Mouse (Mus musculus) testis, postnatal 14 days (tissue): ENCODE measurements around the gene Csrnp1.

Source experiments
- DNase-seq: peaks from one replicate; pipeline ENCODE4 v3.0.0; 2021; ENCODE audit warnings: low spot score

Csrnp1 gene

GRCm38 (mm10) chr9:119976704-119977556 lies 7.5 kb downstream of the Csrnp1 start:
- DNase-seq = no peak

- no peak for DNase-seq
These were observed 9.2 kb downstream of the Csrnp1 start for GRCm38 (mm10) chr9:119975286-119975685.

GRCm38 (mm10) chr9:119974609-119975008 lies 9.8 kb downstream of the Csrnp1 start:
- peak; percentile 65 for DNase-seq

GRCm38 (mm10) chr9:119973869-119974520 lies 10.5 kb downstream of the Csrnp1 start:
- peak; percentile 86 for DNase-seq

GRCm38 (mm10) chr9:119973281-119973680 lies 11.2 kb downstream of the Csrnp1 start:
- DNase-seq = no peak

- DNase-seq = no peak
These were observed 11.9 kb downstream of the Csrnp1 start for GRCm38 (mm10) chr9:119972582-119972981.

- no peak for DNase-seq
These were observed 12.3 kb downstream of the Csrnp1 start for GRCm38 (mm10) chr9:119972166-119972565.

GRCm38 (mm10) chr9:119970763-119971656 lies 13.4 kb downstream of the Csrnp1 start:
- no peak for DNase-seq

GRCm38 (mm10) chr9:119970221-119970620 lies 14.2 kb downstream of the Csrnp1 start:
- no peak for DNase-seq

GRCm38 (mm10) chr9:119969811-119970210 lies 14.6 kb downstream of the Csrnp1 start:
- DNase-seq = no peak

GRCm38 (mm10) chr9:119966221-119966910 lies 18.1 kb downstream of the Csrnp1 start:
- DNase-seq = no peak

GRCm38 (mm10) chr9:119965186-119965585 lies 19.3 kb downstream of the Csrnp1 start:
- no peak for DNase-seq

GRCm38 (mm10) chr9:119964206-119964605 lies 20.3 kb downstream of the Csrnp1 start:
- DNase-seq = no peak

GRCm38 (mm10) chr9:119962987-119963667 lies 21.3 kb downstream of the Csrnp1 start:
- DNase-seq = peak; percentile 56

- no peak for DNase-seq
These were observed 22.2 kb downstream of the Csrnp1 start for GRCm38 (mm10) chr9:119962216-119962615.

GRCm38 (mm10) chr9:119958835-119959234 lies 25.6 kb downstream of the Csrnp1 start:
- no peak for DNase-seq

GRCm38 (mm10) chr9:119951388-119951787 lies 33.1 kb downstream of the Csrnp1 start:
- DNase-seq = no peak

- DNase-seq = no peak
These were observed 34.0 kb downstream of the Csrnp1 start for GRCm38 (mm10) chr9:119950434-119950833.

- no peak for DNase-seq
These were observed 35.7 kb downstream of the Csrnp1 start for GRCm38 (mm10) chr9:119948804-119949203.

GRCm38 (mm10) chr9:119945173-119945900 lies 39.1 kb downstream of the Csrnp1 start:
- no peak for DNase-seq
